Mouse (Mus musculus): Measurements from ENCODE around the gene Etv4. TPM values are rescaled to one million over a fixed set of nuclear protein-coding genes. Genes with fewer than 3 reads are reported as not detected.

Etv4 gene
- polyA plus RNA-seq (2014; fragmentation: Nextera tagmentation; extraction: Ambion mirVana), result 8.4 and 9.4 TPM in 2 replicates

GRCm38 (mm10) chr11:101785143-101785851 is at the start of gene Etv4:
Gene Etv4, minus strand, starts transcription at chr11:101785371.
- WGBS, result under 1% methylated on average over 35 of the region's 35 CpGs
- no peaks in the 10 kb centered on the region for H3K9me3 ChIP-seq (ENCODE audit: control insufficient read depth, low read length)
- DNase-seq (ENCODE audit: low spot score) (peak; percentile 95), ATAC-seq (ENCODE audit: insufficient read depth, low FRiP score, low TSS enrichment) (peak; percentile 95)
- peaks cover 54% of the 10 kb centered on the region for H3K27me3 ChIP-seq (ENCODE audit: control insufficient read depth, insufficient read depth, low read length)
- peak within 1 kb of the TSS; percentile 56 for H3K9ac ChIP-seq (ENCODE audit: low read length)
- peaks cover 18% of the 10 kb centered on the region for H3K4me1 ChIP-seq (ENCODE audit: control insufficient read depth, insufficient read depth, low read length)
- peak within 1 kb of the TSS; percentile 92 for H3K4me2 ChIP-seq (ENCODE audit: low read depth)
- no peaks in the 10 kb centered on the region for H3K36me3 ChIP-seq (ENCODE audit: control insufficient read depth, insufficient read depth, low read length)
- peak within 1 kb of the TSS; percentile 24; the same call in 1 of the 2 replicates for H3K27ac ChIP-seq (ENCODE audit: low read depth, low read length)
- peak within 1 kb of the TSS; percentile 46 for H3K4me3 ChIP-seq (ENCODE audit: low read depth, low read length)

- Histone ChIP-seq H3K27ac (ENCODE audit: low read depth, low read length) (no peak overlapping the region), H3K4me2 (ENCODE audit: low read depth) (no peak overlapping the region), H3K36me3 (ENCODE audit: control insufficient read depth, insufficient read depth, low read length) (no peaks in the 10 kb centered on the region), H3K4me1 (ENCODE audit: control insufficient read depth, insufficient read depth, low read length) (0 out of 2 replicates have a peak, but pooled peaks cover 2% of the 10 kb centered on the region), H3K4me3 (ENCODE audit: low read depth, low read length) (no peak overlapping the region), H3K9ac (ENCODE audit: low read length) (no peak overlapping the region), H3K9me3 (ENCODE audit: control insufficient read depth, low read length) (no peaks in the 10 kb centered on the region), H3K27me3 (ENCODE audit: control insufficient read depth, insufficient read depth, low read length) (no peaks in the 10 kb centered on the region)
- ATAC-seq (ENCODE audit: insufficient read depth, low FRiP score, low TSS enrichment) (no peak), DNase-seq (ENCODE audit: low spot score) (no peak)
- WGBS, result 60% methylated on average over 7 of the region's 7 CpGs
These were observed 46.8 kb upstream of the Etv4 start for GRCm38 (mm10) chr11:101832001-101832400.

GRCm38 (mm10) chr11:101830616-101831015 is 45.4 kb upstream of the Etv4 start:
- Histone ChIP-seq H3K9ac (ENCODE audit: low read length) (no peak overlapping the region), H3K4me3 (ENCODE audit: low read depth, low read length) (no peak overlapping the region), H3K4me1 (ENCODE audit: control insufficient read depth, insufficient read depth, low read length) (0 out of 2 replicates have a peak, but pooled peaks cover 2% of the 10 kb centered on the region), H3K9me3 (ENCODE audit: control insufficient read depth, low read length) (no peaks in the 10 kb centered on the region), H3K27ac (ENCODE audit: low read depth, low read length) (peak overlapping the region; percentile 1; the same call in 1 of the 2 replicates), H3K4me2 (ENCODE audit: low read depth) (no peak overlapping the region), H3K27me3 (ENCODE audit: control insufficient read depth, insufficient read depth, low read length) (no peaks in the 10 kb centered on the region), H3K36me3 (ENCODE audit: control insufficient read depth, insufficient read depth, low read length) (no peaks in the 10 kb centered on the region)
- DNase-seq (ENCODE audit: low spot score), result no peak
- 58% methylated on average over 8 of the region's 8 CpGs for WGBS
- ATAC-seq (ENCODE audit: insufficient read depth, low FRiP score, low TSS enrichment), result no peak

- Histone ChIP-seq H3K9ac (ENCODE audit: low read length) (no peak overlapping the region), H3K9me3 (ENCODE audit: control insufficient read depth, low read length) (no peaks in the 10 kb centered on the region), H3K27ac (ENCODE audit: low read depth, low read length) (peak overlapping the region; percentile 1; the same call in 1 of the 2 replicates), H3K4me2 (ENCODE audit: low read depth) (no peak overlapping the region), H3K36me3 (ENCODE audit: control insufficient read depth, insufficient read depth, low read length) (no peaks in the 10 kb centered on the region), H3K4me1 (ENCODE audit: control insufficient read depth, insufficient read depth, low read length) (0 out of 2 replicates have a peak, but pooled peaks cover 2% of the 10 kb centered on the region), H3K27me3 (ENCODE audit: control insufficient read depth, insufficient read depth, low read length) (no peaks in the 10 kb centered on the region), H3K4me3 (ENCODE audit: low read depth, low read length) (no peak overlapping the region)
- DNase-seq (ENCODE audit: low spot score) (peak; percentile 57), ATAC-seq (ENCODE audit: insufficient read depth, low FRiP score, low TSS enrichment) (no peak)
- 26% methylated on average over 10 of the region's 10 CpGs for WGBS
These were observed 44.9 kb upstream of the Etv4 start for GRCm38 (mm10) chr11:101830112-101830511.

GRCm38 (mm10) chr11:101828718-101829117 is 43.5 kb upstream of the Etv4 start:
- WGBS, result 95% methylated on average over 4 of the region's 4 CpGs
- H3K4me2 ChIP-seq (ENCODE audit: low read depth), result no peak overlapping the region
- ATAC-seq (ENCODE audit: insufficient read depth, low FRiP score, low TSS enrichment), result no peak

GRCm38 (mm10) chr11:101823210-101823609 is 38.0 kb upstream of the Etv4 start:
- Histone ChIP-seq H3K9ac (ENCODE audit: low read length) (no peak overlapping the region), H3K36me3 (ENCODE audit: control insufficient read depth, insufficient read depth, low read length) (no peaks in the 10 kb centered on the region), H3K4me2 (ENCODE audit: low read depth) (no peak overlapping the region), H3K27ac (ENCODE audit: low read depth, low read length) (no peak overlapping the region), H3K4me1 (ENCODE audit: control insufficient read depth, insufficient read depth, low read length) (no peaks in the 10 kb centered on the region), H3K9me3 (ENCODE audit: control insufficient read depth, low read length) (no peaks in the 10 kb centered on the region), H3K27me3 (ENCODE audit: control insufficient read depth, insufficient read depth, low read length) (no peaks in the 10 kb centered on the region), H3K4me3 (ENCODE audit: low read depth, low read length) (no peak overlapping the region)
- ATAC-seq (ENCODE audit: insufficient read depth, low FRiP score, low TSS enrichment), result no peak
- 74% methylated on average over 3 of the region's 3 CpGs for WGBS
- no peak for DNase-seq (ENCODE audit: low spot score)

More at GRCm38 (mm10) chr11:101828718-101829117, 43.5 kb upstream of the Etv4 start:
- Histone ChIP-seq H3K4me3 (ENCODE audit: low read depth, low read length) (no peak overlapping the region), H3K27ac (ENCODE audit: low read depth, low read length) (no peak overlapping the region), H3K36me3 (ENCODE audit: control insufficient read depth, insufficient read depth, low read length) (no peaks in the 10 kb centered on the region), H3K27me3 (ENCODE audit: control insufficient read depth, insufficient read depth, low read length) (no peaks in the 10 kb centered on the region), H3K4me1 (ENCODE audit: control insufficient read depth, insufficient read depth, low read length) (0 out of 2 replicates have a peak, but pooled peaks cover 2% of the 10 kb centered on the region), H3K9ac (ENCODE audit: low read length) (no peak overlapping the region), H3K9me3 (ENCODE audit: control insufficient read depth, low read length) (no peaks in the 10 kb centered on the region)
- DNase-seq (ENCODE audit: low spot score), result no peak

- Histone ChIP-seq H3K27ac (ENCODE audit: low read depth, low read length) (no peak overlapping the region), H3K27me3 (ENCODE audit: control insufficient read depth, insufficient read depth, low read length) (no peaks in the 10 kb centered on the region), H3K36me3 (ENCODE audit: control insufficient read depth, insufficient read depth, low read length) (no peaks in the 10 kb centered on the region), H3K4me2 (ENCODE audit: low read depth) (no peak overlapping the region), H3K4me3 (ENCODE audit: low read depth, low read length) (no peak overlapping the region), H3K4me1 (ENCODE audit: control insufficient read depth, insufficient read depth, low read length) (peaks cover 4% of the 10 kb centered on the region), H3K9ac (ENCODE audit: low read length) (no peak overlapping the region), H3K9me3 (ENCODE audit: control insufficient read depth, low read length) (no peaks in the 10 kb centered on the region)
- 41% methylated on average over 10 of the region's 11 CpGs for WGBS
- no peak for ATAC-seq (ENCODE audit: insufficient read depth, low FRiP score, low TSS enrichment)
- no peak for DNase-seq (ENCODE audit: low spot score)
These were observed 35.7 kb upstream of the Etv4 start for GRCm38 (mm10) chr11:101820899-101821298.

- Histone ChIP-seq H3K4me3 (ENCODE audit: low read depth, low read length) (no peak overlapping the region), H3K9ac (ENCODE audit: low read length) (no peak overlapping the region), H3K9me3 (ENCODE audit: control insufficient read depth, low read length) (no peaks in the 10 kb centered on the region), H3K27me3 (ENCODE audit: control insufficient read depth, insufficient read depth, low read length) (no peaks in the 10 kb centered on the region), H3K27ac (ENCODE audit: low read depth, low read length) (no peak overlapping the region), H3K4me1 (ENCODE audit: control insufficient read depth, insufficient read depth, low read length) (peaks cover 15% of the 10 kb centered on the region), H3K4me2 (ENCODE audit: low read depth) (no peak overlapping the region), H3K36me3 (ENCODE audit: control insufficient read depth, insufficient read depth, low read length) (no peaks in the 10 kb centered on the region)
- ATAC-seq (ENCODE audit: insufficient read depth, low FRiP score, low TSS enrichment) (no peak), DNase-seq (ENCODE audit: low spot score) (no peak)
These were observed 34.7 kb upstream of the Etv4 start for GRCm38 (mm10) chr11:101819853-101820252.
